Mouse (Mus musculus): Measurements from ENCODE around the gene 4921507P07Rik. TPM values are rescaled to one million over a fixed set of nuclear protein-coding genes. Genes with fewer than 3 reads are reported as not detected.
"Not testable (repeated sequence)": the region's sequence is repeated elsewhere in the genome, so short reads cannot be mapped to it uniquely, and the experiment has no call there.

4921507P07Rik gene
- under 1 TPM; 0.25 to 0.37 (median 0.27) TPM for total RNA-seq (2022)

DNA sequence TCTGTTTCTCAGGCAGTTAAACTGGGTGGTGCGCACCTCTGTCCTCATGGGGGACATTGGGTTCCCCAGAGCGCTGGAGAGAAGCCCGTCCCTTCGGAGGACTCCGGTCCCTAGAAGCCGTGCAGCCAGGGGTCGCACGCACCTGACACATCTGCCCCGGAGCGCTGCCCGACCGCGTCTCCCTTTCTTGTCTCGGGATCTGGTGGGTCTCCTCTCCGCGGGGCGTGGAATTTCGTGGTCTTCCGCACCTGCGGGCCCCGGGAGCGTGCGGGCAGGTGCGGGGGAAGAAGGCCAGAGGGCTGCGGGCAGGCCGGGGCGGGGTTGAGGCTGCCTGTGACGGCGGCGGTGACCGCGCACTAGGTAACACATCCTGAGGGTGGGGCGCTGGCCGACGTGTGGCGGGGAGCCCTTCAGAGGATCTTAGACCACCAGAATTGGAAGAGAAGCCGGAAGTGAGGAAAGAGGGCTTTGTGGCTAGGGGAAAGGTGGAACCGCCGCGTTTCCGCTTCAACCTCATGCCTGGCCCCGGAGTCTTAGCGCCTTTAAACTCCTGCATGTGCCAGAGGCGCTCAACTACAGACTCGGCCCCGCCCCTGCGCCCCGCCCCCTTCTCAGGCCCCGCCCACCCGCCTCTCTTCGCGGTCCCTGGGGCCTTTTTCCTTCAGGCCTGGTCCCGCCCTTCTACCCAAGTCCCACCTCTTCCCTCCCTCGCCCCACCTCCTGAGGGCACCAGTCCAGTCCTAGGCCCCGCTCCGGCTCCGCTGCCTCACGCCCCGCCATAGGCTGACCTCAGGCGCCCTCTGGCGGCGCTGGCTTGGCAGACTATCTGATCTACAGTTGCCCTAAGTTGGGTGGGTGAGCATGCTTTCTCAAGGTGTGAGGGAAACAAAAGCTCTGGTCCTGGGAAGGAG is at the start of gene 4921507P07Rik:
TSS of gene 4921507P07Rik (minus strand) at position 332 of the 911 bp plus-strand sequence.
- DNase-seq (ENCODE audit: low spot score) = peak; percentile 93

DNA sequence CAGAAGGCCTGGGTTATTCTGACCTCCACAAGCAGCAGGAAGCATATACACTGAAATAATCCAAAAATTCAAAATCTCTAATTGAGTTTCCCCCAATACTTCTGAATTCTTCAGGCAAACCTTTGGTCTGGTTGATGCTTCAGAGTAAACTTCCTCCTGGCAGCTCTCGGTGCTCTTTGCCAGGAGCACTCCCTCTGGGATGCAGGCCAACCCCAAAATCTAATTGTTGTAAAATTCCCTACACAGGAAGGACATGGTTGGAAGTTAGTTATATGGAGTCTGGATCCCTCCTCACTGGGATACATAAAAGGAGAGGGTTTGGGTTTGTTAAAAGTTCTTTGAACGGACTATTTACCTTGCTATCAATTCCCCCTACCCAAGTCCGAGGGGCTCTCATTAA is 48.3 kb upstream of the 4921507P07Rik start:
- no peak for DNase-seq (ENCODE audit: low spot score)

DNA sequence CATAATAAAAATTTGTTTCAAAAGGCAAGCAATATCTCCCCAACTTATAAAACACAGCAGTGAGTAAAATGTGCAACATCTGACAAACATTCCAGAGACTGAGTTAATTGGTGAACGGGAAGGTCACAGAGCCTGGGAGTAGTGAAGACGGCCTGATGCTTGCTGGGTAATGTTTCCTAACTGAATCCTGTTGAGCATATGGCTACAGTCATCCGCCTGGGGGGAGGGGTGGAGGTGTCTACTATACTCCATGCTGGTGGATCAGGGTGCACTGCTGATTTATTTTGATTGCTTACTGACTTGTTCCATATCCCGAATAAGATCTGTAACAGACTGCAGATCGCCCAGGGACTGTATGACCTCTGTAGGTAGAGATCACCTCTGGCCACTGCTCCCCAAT is 45.5 kb upstream of the 4921507P07Rik start:
- DNase-seq (ENCODE audit: low spot score) = no peak

DNA sequence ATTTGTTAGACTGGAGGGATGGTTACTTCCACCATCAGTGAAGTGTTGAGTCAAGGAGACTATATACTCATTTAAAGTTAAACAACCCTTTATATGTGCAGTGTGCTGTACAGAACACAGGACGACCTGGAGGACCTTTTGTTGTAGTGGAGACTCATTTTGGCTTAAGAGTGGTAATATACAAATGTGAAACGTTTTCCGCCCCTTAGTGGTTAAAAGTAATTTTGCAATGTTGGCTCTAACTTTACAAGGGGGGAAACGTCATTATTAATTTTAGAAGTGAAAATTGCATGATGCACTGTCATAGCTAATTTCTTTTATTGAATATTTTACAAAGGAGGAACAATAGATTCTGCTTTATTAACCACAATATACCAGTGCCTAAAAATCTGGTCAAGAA is 43.9 kb upstream of the 4921507P07Rik start:
- peak; percentile 7 for DNase-seq (ENCODE audit: low spot score)

DNA sequence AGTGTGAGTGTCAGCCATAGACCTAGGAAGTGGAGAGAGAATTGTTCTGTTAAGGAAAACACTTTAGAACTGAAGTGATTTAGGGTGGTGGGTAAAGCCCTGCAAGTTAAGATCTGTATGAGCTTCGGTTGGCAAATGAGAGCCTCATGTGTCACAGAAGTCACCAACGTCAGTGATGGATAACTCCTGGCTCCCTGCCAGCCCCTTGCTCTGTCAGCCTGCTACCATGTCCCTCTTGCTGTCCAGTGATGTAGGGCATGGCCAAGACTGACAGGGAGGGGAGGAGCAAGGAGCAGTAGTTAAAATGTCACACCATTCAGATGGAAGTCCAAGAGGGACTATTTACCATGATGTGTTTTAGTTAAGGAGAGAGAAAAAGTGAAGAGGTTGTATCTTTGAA is 43.2 kb upstream of the 4921507P07Rik start:
- DNase-seq (ENCODE audit: low spot score) = no peak

DNA sequence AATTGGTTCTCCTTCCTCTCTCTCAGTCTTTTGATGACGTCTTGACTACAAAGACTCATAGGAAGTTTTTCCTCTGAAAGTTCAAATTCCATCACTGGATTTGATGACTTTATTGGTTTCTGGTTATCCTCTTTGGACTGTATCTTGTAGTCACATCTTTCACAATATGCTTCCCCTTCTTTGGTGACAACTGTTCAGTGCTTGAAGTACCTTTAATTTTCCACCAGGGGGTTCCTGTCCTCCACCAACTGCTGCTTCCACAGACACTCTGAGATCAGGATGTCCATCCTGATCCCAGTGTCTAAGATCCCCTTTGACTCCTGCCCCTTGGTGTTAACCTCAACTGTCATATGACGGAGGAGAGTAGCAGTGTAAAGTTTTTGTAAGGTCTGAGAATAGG is 29.7 kb upstream of the 4921507P07Rik start:
- not testable (repeated sequence) for DNase-seq (ENCODE audit: low spot score)

DNA sequence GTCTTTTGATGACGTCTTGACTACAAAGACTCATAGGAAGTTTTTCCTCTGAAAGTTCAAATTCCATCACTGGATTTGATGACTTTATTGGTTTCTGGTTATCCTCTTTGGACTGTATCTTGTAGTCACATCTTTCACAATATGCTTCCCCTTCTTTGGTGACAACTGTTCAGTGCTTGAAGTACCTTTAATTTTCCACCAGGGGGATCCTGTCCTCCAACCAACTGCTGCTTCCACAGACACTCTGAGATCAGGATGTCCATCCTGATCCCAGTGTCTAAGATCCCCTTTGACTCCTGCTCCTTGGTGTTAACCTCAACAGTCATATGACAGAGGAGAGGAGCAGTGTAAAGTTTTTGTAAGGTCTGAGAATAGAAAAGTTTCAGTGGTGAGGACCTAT is 21.8 kb upstream of the 4921507P07Rik start:
- not testable (repeated sequence) for DNase-seq (ENCODE audit: low spot score)

DNA sequence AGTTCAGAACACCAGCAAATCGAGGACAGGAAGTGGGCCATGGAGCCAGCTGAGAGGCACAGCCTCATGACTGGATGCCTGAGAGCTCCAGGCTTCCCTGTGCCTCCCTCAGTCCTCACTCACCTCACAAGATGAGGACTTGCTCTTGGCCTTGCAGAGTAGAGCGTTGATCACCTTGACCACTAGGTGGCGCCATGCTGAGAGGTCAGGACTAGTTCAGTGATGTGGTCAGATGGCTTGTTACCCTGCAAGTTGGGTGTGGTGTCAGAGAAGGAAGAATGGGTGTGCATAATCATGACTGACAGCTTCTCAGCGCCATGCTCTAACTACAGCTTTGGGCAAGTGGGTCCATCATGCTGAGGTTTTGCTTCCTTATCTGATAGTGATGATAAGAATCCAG is 5.2 kb upstream of the 4921507P07Rik start:
- DNase-seq (ENCODE audit: low spot score) = no peak

DNA sequence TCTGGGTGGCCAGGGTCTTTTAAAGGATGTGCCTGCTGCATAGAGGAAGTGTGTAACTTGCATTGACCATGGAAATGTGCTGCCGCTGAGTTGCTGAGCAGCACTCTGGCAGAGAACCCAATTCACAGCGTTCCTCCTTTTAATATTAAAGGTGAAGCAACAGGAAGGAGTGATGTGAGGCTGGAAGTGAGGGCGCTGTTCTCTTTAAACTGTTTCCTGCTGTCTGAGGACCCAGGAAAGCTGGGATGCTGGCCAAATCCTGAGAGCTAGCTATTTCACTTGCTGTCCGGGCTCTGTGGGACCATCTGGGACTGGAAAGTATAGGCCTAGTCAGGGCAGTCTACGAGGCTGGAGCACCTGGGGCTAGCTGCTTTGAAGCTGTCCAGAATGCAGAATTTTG is 2.1 kb upstream of the 4921507P07Rik start:
- no peak for DNase-seq (ENCODE audit: low spot score)

DNA sequence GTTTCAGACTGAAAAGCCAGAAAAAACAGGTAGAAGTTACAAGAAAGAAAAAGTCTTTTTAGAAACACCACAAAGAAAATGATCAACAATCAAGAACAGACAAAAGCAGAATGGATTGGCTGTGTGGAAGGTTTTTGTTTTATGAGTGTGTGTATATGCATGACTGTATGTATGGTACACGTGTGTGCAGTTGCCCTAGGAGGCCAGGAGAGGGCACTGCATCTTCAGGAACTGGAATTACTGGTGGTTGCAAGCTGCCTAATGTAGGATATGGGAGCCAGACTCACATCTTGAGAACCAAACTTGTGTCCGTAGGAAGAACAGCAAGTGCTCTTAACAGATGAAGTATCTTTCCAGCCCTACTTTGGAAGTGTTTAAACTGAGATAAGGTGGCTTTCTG is 2.1 kb downstream of the 4921507P07Rik start:
- DNase-seq (ENCODE audit: low spot score) = no peak

DNA sequence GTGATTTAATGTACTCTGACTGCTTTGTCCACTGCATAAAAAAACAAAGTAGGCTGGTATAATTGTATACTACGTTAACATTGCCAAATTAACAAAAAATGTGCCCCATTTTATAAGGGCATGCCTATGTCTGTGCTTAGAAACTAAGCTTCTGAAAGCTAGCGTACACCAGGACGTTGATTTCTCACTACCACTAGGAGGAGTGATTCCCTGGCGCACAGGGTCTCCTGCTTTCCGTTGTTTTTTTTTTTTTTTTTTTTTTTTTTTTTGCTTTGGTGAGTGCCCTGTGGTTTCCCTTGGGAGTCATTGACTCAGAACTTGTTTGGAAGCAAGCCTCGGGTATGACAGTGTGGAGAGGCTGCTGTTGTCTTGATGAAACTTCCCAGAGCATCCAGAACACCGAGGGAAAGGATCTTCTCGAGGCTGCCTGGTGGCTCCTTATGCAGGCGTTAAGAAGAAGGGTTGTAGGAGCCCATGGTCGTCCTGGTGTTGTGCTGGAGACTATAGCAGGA is 3.0 kb downstream of the 4921507P07Rik start:
- DNase-seq (ENCODE audit: low spot score) = no peak

DNA sequence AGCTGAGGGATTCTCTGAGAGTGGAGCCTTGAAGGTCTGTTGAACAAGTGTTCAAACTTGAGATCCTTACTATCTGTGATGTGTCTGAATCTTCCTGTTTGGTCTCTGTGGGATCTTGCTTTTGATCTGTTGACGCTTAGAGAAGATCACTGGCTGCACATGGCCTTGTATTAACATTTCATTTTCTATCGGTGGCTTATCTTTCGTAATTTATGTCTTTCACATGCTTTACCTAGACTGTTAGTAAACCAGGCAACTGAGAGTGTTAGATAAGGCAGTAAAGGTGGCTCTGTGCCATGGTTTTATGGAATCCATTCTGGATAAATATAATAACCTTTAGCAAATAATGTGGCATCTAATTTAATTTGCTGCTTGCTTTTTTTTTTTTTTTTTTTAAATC is 6.2 kb downstream of the 4921507P07Rik start:
- DNase-seq (ENCODE audit: low spot score) = no peak

DNA sequence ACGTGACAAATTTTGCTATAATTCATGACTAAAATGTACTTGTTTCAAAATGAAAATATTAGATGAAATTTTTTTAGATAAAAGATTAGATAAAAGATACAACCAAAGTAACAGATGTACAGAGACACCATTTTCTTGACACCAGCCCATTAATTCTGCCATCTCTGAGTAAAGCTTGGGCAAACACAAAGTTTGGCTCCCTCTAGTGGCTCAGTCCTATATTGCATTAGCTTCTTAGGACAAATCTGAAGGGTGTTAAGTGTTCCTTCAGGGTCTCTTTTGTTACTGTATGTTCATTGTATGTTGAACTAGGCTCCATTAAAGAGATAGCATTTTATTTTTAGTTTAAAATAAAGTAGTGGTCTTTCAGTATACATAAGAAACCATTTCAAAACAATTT is 8.2 kb downstream of the 4921507P07Rik start:
- DNase-seq (ENCODE audit: low spot score) = peak; percentile 65

DNA sequence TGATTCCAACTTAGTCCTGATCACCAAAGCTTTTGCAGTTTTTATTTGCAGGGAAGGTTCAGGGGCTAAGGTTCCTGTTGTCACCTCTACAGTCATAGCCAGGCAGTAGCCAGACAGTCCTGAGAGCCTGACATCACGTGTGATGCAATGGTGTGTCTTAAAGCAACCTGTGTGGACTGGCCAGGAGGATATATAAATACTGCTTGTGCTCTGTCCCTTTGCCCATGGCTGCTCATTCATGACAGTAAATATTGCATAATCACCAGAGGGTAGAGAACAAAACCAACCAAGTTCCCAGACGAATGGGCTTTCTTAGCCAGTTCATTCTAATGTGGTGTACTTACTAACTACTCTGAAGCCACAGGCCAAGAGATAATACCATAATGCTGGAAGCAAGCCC is 9.0 kb downstream of the 4921507P07Rik start:
- DNase-seq (ENCODE audit: low spot score) = no peak

DNA sequence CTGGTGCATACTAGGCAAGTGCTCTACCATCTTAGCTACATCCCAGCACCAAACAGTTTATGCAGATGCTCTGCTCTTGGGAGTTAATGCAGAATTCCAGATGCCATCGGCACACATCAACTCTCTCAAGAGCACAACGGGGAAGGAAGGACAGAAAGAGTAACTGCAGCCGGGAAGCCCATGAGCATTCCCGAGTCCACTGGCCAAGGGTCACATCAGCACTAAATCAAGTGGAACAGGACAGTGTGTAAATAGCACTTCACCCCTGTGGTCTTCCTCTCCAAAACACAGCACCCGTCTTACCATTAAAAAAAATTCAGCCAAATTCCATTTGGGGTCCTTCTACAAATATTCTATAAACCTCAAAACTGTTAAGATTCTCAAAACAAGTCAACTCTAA is 10.1 kb downstream of the 4921507P07Rik start:
- no peak for DNase-seq (ENCODE audit: low spot score)

DNA sequence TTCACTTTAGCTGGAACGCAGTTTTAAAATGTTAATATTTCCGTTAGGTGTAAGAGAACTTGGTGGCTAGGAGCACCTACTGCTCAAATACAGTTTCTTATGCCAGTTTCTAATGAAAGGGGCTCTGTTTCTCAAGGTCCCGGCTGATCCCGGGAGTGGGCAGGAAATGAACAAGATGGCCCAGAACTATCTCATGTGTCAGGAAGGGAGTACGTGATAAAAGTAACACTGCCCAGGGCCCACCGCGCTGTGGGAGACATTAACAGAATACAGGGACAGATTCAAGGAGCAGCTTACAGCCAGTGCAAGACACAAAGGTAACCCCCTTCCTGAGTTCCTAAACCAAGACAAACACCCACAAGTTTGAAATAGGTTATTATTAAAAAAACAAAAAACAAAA is 10.7 kb downstream of the 4921507P07Rik start:
- no peak for DNase-seq (ENCODE audit: low spot score)

DNA sequence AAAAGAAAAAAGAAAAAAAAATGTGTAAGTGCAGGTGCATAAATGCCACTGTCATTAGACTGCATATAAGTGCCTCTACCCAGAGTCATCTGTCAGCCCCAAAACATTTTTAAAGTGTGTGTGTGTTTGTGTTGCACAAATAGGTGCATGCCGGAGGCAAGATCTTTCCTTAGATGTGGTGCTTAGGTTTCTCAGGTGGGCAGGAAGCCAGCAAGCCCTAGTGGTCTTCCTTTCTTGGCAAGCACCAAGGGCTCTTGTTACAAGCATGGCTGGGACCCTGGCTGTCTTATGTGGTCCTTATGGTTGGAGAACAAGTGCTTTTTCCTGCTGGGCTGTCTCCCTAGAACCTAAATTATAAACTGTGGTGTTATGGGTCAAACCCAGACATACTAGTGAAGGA is 24.8 kb downstream of the 4921507P07Rik start:
- no peak for DNase-seq (ENCODE audit: low spot score)

DNA sequence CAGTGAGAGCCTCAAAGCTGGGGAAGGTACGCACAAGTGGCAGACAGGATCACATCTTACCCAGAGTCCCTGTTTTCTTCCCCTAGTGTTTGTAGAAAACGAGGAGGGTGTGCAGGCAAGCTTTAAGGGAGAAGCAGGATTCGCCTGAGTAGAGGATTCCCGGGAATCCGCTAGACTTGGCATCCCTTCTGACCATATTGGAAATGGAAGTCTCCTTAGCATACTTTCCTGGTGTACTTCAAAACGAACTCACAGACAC is 29.5 kb downstream of the 4921507P07Rik start:
- DNase-seq (ENCODE audit: low spot score) = no peak

DNA sequence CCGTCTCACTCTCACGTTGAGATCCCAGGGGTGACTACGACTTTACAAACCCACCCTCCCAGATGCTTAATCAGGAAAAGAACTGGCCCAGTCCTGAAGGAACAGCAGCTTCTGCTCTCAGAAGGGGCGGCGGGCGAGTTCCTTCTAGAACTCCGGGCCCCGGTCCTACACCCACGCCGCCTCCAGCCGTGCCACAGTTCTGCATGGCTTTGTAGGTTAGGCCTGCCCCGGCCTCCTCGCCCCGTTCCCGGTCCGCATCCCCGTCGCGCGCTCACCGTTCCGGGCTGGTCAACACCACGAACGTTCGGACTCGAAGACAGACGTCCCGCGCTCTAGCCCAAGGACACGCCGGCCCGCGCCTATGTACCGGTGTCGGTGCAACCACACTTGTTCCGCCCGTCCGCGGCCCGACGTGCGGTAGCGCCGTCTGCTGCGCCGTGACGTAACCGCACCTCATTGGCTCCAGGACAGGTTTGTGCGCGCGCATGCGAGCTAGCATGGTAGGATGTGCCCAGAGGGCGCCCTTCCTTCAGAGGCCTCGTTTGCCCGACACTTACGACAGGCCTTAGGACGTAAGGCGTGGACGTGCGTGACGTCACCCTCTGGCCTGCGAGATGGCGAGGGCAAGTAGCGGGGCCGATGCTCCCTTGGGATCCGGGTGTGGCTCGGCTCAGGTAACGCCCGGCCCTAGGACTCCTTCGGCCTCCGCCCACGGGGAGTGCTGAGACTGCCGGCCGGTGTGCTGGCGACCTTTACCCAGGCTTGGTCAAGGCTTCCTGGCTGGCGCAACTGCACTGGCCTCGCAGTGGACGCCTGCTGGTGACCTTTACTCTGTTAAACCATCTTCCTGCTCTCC is 30.1 kb downstream of the 4921507P07Rik start, which contains the start of gene Cycs:
TSS of gene Cycs (minus strand) at position 398 of the 856 bp plus-strand sequence.
- peak; percentile 99 for DNase-seq (ENCODE audit: low spot score)

DNA sequence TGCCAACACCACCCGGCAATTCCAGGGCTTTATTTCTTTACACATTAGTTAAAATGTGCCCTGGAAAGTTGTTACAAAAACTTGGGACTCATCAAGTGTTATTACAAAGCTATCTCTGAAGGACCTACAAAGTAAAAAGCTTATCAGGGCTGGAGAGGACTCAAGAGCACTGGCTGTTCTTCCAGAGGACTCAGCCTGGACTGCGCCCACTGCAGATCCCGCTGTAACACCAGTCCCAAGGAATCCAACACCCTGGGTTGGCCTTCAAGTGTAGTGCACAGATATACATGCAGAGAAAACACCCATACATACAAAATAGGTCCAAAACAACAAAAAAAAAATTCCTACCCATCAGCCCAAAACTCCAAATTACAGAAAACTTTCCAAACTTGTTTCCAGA is 32.8 kb downstream of the 4921507P07Rik start:
- DNase-seq (ENCODE audit: low spot score) = no peak

DNA sequence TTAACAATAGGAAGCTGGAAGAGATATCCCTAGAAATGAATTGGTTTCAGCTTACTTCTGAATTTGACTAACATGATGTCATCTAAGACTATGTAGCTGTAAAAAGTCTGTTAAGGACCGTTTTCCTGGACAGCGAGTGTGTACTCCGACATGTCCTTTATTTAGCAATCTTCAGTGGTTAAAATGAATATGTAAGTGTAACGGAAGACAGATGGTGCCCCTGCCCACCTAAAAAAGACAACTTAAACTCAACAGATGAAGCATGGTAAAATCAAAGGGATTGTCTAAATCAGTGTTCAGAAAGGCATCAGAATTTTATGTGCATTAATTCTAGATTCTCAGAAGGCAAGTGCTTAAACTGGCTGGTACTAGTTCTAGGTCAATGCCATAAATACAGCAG is 34.0 kb downstream of the 4921507P07Rik start:
- no peak for DNase-seq (ENCODE audit: low spot score)

DNA sequence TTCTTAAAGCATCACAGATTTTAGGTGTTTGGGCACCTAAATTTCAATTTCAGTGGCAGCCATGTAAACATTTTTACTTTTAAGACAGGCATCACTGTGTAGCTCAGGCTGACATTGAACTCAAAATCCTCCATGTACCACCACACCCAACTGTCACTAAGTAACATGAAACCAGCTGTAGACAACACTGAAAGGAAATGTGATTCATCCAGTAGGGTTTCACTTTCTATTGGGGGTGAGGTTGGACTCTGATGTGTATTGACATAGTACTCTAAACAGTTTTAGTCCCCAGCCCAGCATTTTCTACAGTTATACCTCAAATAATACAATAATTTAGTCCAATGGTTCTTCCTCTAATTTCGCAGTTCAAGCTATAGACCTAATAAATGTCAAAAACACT is 35.7 kb downstream of the 4921507P07Rik start:
- no peak for DNase-seq (ENCODE audit: low spot score)

DNA sequence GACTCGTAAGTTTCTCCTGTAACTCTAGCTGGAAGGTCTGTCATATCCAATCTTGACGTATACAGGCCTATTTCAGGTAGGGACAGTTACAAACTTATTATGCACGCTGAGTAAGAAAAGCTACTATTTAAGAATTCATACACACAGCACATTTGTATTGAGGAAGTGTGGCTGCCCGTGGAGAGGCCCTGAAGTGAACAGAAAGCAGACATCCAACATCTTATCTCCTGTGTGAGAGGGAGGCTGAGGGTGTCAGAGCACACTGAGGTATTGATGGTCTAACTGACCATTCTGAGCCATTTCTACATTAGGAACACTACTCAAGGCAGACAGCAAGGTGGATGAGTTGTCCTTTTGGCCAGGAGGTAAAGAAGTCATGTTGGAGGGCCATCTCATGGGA is 37.6 kb downstream of the 4921507P07Rik start:
- DNase-seq (ENCODE audit: low spot score) = no peak

Measured in heart, adult 8-10 months (tissue).